Mouse (Mus musculus) heart, adult 2 months (tissue): ENCODE results near the gene Acta2. TPM values are rescaled to one million over a fixed set of nuclear protein-coding genes. Genes with fewer than 3 reads are reported as not detected.

Experiments
- DNase-seq, 2 experiments: peaks; one replicate each; pipeline ENCODE4 v3.0.0; 2021
- H3K27ac ChIP-seq: fragments of 200-600 bp; 2 replicates; pipeline ENCODE4 v1.8.1; 2022
- H3K27me3 ChIP-seq: fragments of 200-500 bp; 2 replicates; pipeline ENCODE4 v1.6.1; 2012; ENCODE audit warnings: mild to moderate bottlenecking, low read length, inconsistent platforms, mixed read lengths; ENCODE audit not compliant: control insufficient read depth, insufficient read depth
- H3K36me3 ChIP-seq: fragments of 200-500 bp; 2 replicates; pipeline ENCODE4 v1.6.1; 2012; ENCODE audit warnings: low read length, inconsistent platforms; ENCODE audit not compliant: control insufficient read depth, insufficient read depth
- H3K4me1 ChIP-seq: fragments of 200-500 bp; 2 replicates; pipeline ENCODE4 v1.6.1; 2011; ENCODE audit warnings: low read length; ENCODE audit not compliant: control insufficient read depth, insufficient read depth
- H3K4me3 ChIP-seq: fragments of 200-600 bp; 2 replicates; pipeline ENCODE4 v1.8.1; 2022
- H3K79me2 ChIP-seq: fragments of 200-500 bp; replicated peaks from 2 replicates; pipeline ENCODE4 v1.6.1; 2012; ENCODE audit warnings: mild to moderate bottlenecking, inconsistent platforms, low read length, moderate library complexity, mixed read lengths; ENCODE audit not compliant: control insufficient read depth, insufficient read depth
- H3K9ac ChIP-seq: fragments of 200-500 bp; 2 replicates; pipeline ENCODE4 v1.6.1; 2012; ENCODE audit warnings: low read depth, mild to moderate bottlenecking, control low read depth, inconsistent platforms, low read length, mixed read lengths
- CTCF ChIP-seq: fragments of 200-600 bp; IDR thresholded peaks from 2 replicates; pipeline ENCODE4 v1.8.1; 2022; ENCODE audit warnings: antibody characterized with exemption, mild to moderate bottlenecking, moderate library complexity
- EP300 ChIP-seq: fragments of 200-500 bp; IDR thresholded peaks from 2 replicates; pipeline ENCODE4 v1.6.1; 2011; ENCODE audit warnings: low read depth, low read length, control low read depth; ENCODE audit not compliant: insufficient read depth
- POLR2A ChIP-seq: fragments of 200-500 bp; IDR thresholded peaks from 2 replicates; pipeline ENCODE4 v1.6.1; 2011; ENCODE audit warnings: mild to moderate bottlenecking, low read depth, low read length, control low read depth; ENCODE audit not compliant: insufficient read depth
- WGBS: fragments of 180-500 bp; shearing (Covaris S2); methylation state at CpG from one replicate; pipeline ENCODE4 v1.1.7; 2018; 5-methylcytosine and 5-hydroxymethylcytosine counted together
- intact Hi-C: fragments of 180-260 bp; cut with DNase I; formaldehyde crosslinking; loops from one replicate; pipeline ENCODE4 v1.15.1; 2025
- polyA plus RNA-seq: library from polyadenylated mRNA; depleted of rRNA; stranded (reverse); fragments of >200 nt; gene quantifications from 2 replicates; pipeline ENCODE4 v1.2.3, GENCODE M21; 2012
- total RNA-seq, 2 experiments: library from RNA; stranded (reverse); gene quantifications; 2 replicates each; pipeline ENCODE4 v1.2.3; 2021

Gene Acta2
- total and polyA plus RNA-seq, 3 experiments: 134 to 517 (median 152) TPM

DNA sequence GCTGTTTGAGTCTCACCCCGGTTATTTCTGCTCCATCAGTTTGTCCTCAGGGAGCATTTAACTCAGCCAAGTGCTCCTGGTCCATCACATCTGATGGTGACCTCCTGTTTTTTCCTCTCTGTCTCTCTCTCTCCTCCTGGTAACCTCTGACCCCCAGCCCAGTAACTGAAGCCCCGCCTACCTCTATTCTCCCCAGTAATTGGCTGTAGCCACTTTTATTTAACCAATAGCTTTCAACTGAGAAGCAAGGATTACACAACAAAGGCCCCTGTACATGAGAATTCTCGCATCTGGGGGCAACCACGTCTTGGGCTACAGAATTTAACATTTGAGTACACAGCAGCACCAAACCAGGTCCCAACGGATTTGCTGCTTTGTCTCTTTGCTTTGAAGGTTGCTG, 23.1 kb downstream of the Acta2 start:
- peaks cover 2% of the 10 kb centered on the region for H3K4me1 ChIP-seq
- H3K27ac ChIP-seq: no peak overlapping the region
- no peaks in the 10 kb centered on the region for H3K36me3 ChIP-seq
- no peak for TF ChIP-seq EP300
- TF ChIP-seq CTCF: no peak
- TF ChIP-seq POLR2A: no peak
- intact Hi-C loops: no loop called here
- H3K79me2 ChIP-seq: no peaks in the 10 kb centered on the region
- no peak overlapping the region for H3K9ac ChIP-seq
- no peaks in the 10 kb centered on the region for H3K27me3 ChIP-seq
- no peak for DNase-seq
- H3K4me3 ChIP-seq: no peak overlapping the region
- 86% methylated on average over 5 of the region's 5 CpGs for WGBS

DNA sequence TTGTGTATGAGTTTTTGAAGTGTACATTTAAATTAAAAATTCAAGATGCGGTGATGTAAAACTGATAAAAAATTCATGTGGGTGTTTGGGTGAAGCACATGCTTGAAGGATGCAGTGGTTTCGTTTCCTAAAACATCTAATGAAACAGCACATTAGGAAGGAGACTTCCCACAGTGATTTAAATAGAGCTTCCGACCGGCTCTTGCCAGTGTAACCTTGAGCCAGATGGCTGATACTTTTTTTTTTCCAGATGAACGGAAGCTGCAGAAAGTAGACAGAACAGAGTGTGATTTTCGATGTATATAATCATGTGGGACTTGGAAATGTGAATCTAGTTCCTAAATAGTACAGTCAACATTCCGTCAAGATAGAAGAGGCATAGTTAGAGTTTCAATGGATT, 23.8 kb downstream of the Acta2 start:
- no peak overlapping the region for H3K9ac ChIP-seq
- no peak overlapping the region for H3K4me3 ChIP-seq
- TF ChIP-seq EP300 (no peak), CTCF (no peak), POLR2A (no peak)
- H3K27ac ChIP-seq: no peak overlapping the region
- DNase-seq: no peak
- H3K79me2 ChIP-seq: no peaks in the 10 kb centered on the region
- H3K36me3 ChIP-seq: no peaks in the 10 kb centered on the region
- intact Hi-C loops: no loop called here
- peaks cover 2% of the 10 kb centered on the region for H3K4me1 ChIP-seq
- no peaks in the 10 kb centered on the region for H3K27me3 ChIP-seq
- WGBS: 65% methylated on average over 7 of the region's 7 CpGs

DNA sequence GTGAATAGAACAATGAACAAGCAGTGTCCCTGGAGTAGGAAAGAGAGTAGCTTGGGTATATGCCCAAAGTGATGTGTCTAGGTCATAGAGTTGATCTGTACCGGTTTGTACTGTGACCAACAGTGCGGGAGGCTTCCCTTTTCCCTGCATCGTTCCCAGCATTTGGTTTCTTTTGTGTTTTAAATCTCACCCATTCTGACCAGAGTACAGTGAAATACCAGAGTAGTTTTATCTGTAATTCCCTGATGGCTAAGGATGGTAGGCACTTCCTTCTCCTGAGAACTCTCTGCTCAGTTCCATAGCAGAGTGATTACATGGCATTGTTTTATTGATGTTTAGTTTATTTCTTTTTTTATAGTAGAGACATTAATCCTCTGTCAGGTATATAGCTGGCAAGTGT, 32.6 kb downstream of the Acta2 start:
- no peaks in the 10 kb centered on the region for H3K79me2 ChIP-seq
- H3K4me3 ChIP-seq: no peak overlapping the region
- no peaks in the 10 kb centered on the region for H3K27me3 ChIP-seq
- DNase-seq: no peak
- intact Hi-C loops: no loop called here
- no peak overlapping the region for H3K27ac ChIP-seq
- H3K36me3 ChIP-seq: no peaks in the 10 kb centered on the region
- H3K4me1 ChIP-seq: no peaks in the 10 kb centered on the region
- WGBS: 81% methylated on average over 3 of the region's 3 CpGs
- no peak for TF ChIP-seq EP300
- no peak for TF ChIP-seq POLR2A
- TF ChIP-seq CTCF: no peak
- H3K9ac ChIP-seq: no peak overlapping the region

DNA sequence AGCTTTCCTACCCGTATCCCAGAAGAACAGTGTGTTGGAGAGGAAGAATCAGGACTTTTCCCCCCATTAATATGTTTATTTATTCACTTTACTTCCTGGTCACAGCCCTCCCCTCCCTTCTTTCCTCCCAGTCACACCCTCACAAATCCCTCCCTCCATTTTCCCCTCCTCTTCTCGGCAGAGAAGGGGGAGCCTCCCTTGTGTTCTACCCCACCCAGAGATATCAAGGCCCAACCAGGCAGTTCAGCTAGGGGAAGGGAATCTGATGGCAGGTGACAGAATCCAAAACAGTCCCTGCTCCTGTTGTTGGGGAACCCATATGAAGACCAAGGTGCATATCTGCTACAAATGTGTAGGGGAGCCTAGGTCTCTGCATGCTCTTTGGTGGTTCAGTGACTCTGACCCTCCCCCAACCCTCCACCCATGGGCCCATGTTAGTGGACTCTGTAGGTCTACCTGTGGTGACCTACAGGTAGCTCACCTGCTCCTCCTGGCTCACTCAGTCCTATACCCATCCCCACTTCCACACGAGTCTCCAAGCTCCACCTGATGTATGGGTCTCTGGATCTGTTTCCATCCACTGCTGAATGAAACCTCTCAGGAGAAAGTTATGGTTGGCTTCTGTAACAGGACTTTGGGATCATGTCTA, 34.5 kb downstream of the Acta2 start:
- no peaks in the 10 kb centered on the region for H3K27me3 ChIP-seq
- H3K4me1 ChIP-seq: no peaks in the 10 kb centered on the region
- no peaks in the 10 kb centered on the region for H3K36me3 ChIP-seq
- no peak overlapping the region for H3K9ac ChIP-seq
- 56% methylated on average over 3 of the region's 3 CpGs for WGBS
- H3K4me3 ChIP-seq: no peak overlapping the region
- intact Hi-C loops: no loop called here
- TF ChIP-seq POLR2A: no peak
- no peaks in the 10 kb centered on the region for H3K79me2 ChIP-seq
- DNase-seq: no peak
- no peak overlapping the region for H3K27ac ChIP-seq

DNA sequence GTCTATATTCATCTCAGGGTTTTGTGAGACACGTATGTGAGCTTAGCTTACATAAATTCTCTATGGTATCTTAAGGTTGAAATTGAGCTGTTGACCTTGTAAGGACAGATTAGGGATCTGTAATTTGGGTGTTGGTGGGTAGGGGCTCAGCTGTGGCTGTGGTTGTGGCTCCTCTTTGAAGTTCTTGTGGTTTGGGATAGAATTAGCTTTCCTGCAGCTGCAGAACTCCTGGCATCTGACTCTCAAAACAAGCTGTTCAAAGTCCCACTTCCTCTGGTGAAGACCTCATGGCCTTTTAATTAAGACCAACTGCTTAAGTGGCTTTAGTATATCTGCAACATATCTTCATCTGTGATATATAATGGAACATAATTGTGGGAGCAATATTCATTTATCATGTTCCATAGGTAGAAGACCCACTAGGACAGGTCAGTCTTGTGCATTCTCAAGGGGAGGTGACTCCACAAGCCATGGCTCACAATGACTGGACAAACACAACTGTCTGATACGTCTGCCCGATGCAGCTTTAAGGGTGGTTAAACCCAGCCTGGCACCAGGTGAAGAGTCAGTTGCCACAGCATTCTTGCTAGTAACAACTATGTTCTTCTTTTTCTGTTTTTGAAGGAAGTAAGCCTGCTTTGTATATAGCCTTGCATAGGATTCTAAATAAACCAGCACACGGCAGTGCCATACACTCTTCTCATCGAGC, 36.0 kb downstream of the Acta2 start:
- Histone ChIP-seq H3K27me3 (no peaks in the 10 kb centered on the region), H3K4me3 (no peak overlapping the region), H3K36me3 (no peaks in the 10 kb centered on the region), H3K27ac (no peak overlapping the region), H3K9ac (no peak overlapping the region), H3K4me1 (no peaks in the 10 kb centered on the region), H3K79me2 (no peaks in the 10 kb centered on the region)
- no peak for DNase-seq
- 82% methylated on average over 5 of the region's 5 CpGs for WGBS
- intact Hi-C loops: no loop called here
- TF ChIP-seq POLR2A (no peak), CTCF (no peak), EP300 (no peak)

DNA sequence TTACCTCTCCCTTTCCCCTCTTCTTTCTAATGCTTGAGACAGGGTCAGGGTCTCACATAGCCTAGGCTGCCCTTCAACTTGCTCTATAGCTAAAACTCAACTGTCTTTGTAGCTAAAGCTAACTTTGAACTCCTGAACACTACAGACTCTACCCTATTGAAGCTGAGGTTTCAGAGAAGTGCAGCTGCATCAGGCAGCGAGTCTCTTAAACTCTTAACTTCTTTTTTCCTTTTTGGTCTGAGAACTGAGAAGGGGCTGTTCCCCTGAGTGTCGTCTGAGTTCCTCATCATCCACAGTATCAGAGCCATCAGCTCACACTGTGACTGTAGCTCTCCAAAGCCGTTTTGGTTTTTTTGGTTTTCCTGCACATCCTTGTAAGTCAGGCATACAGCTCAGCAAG, 37.6 kb downstream of the Acta2 start:
- H3K9ac ChIP-seq: no peak overlapping the region
- no peaks in the 10 kb centered on the region for H3K36me3 ChIP-seq
- H3K27me3 ChIP-seq: no peaks in the 10 kb centered on the region
- H3K4me3 ChIP-seq: no peak overlapping the region
- H3K27ac ChIP-seq: no peak overlapping the region
- no peak for TF ChIP-seq POLR2A
- no peak for TF ChIP-seq EP300
- no peak for TF ChIP-seq CTCF
- intact Hi-C loops: no loop called here
- peaks cover 2% of the 10 kb centered on the region; the same call in 1 of the 2 replicates for H3K4me1 ChIP-seq
- 58% methylated on average over 3 of the region's 3 CpGs for WGBS
- no peak for DNase-seq
- H3K79me2 ChIP-seq: no peaks in the 10 kb centered on the region
